Mouse (Mus musculus) natural killer cell, adult 2 months (primary cell): ENCODE results near the gene Msmb.

Experiments used
- DNase-seq, 2 experiments: peaks; one replicate each; pipeline ENCODE4 v3.0.0; 2022; ENCODE audit warnings: low spot score in 2 of 2

The Msmb gene

GRCm38 (mm10) chr14:32145809-32146511 lies 4.1 kb downstream of the Msmb start:
- no peak for DNase-seq

- DNase-seq: no peak
These were observed 4.8 kb downstream of the Msmb start for GRCm38 (mm10) chr14:32146578-32146977.

GRCm38 (mm10) chr14:32150872-32151271 lies 9.0 kb downstream of the Msmb start:
- DNase-seq: no peak

GRCm38 (mm10) chr14:32152243-32152965 lies 10.6 kb downstream of the Msmb start:
- DNase-seq: no peak

GRCm38 (mm10) chr14:32153156-32153555 lies 11.3 kb downstream of the Msmb start:
- DNase-seq: no peak

GRCm38 (mm10) chr14:32154758-32155157 lies 12.9 kb downstream of the Msmb start:
- DNase-seq: no peak

GRCm38 (mm10) chr14:32159150-32159670 lies 17.4 kb downstream of the Msmb start:
- no peak for DNase-seq

GRCm38 (mm10) chr14:32159690-32160246 lies 17.9 kb downstream of the Msmb start, which contains the start of gene Ncoa4:
Ncoa4 (plus strand) TSS chr14:32159865.
- peak; percentile 99 for DNase-seq

GRCm38 (mm10) chr14:32160563-32160962 lies 18.7 kb downstream of the Msmb start:
- DNase-seq: no peak

- no peak for DNase-seq
These were observed 19.5 kb downstream of the Msmb start for GRCm38 (mm10) chr14:32161090-32161885.

- no peak for DNase-seq
These were observed 20.4 kb downstream of the Msmb start for GRCm38 (mm10) chr14:32162231-32162630.

GRCm38 (mm10) chr14:32163203-32163888 lies 21.5 kb downstream of the Msmb start:
- DNase-seq: no peak

- no peak for DNase-seq
These were observed 22.6 kb downstream of the Msmb start for GRCm38 (mm10) chr14:32164173-32165051.

GRCm38 (mm10) chr14:32165278-32166061 lies 23.6 kb downstream of the Msmb start:
- DNase-seq: peak; percentile 91 to 92

- no peak for DNase-seq
These were observed 24.2 kb downstream of the Msmb start for GRCm38 (mm10) chr14:32166062-32166441.

GRCm38 (mm10) chr14:32166840-32167239 lies 25.0 kb downstream of the Msmb start:
- DNase-seq: no peak

GRCm38 (mm10) chr14:32167326-32167725 lies 25.5 kb downstream of the Msmb start:
- no peak for DNase-seq

GRCm38 (mm10) chr14:32168653-32169231 lies 26.9 kb downstream of the Msmb start:
- no peak for DNase-seq

- DNase-seq: no peak
These were observed 28.3 kb downstream of the Msmb start for GRCm38 (mm10) chr14:32170137-32170536.
